Mouse (Mus musculus) thymus, adult 2 months (tissue): ENCODE measurements around the gene Olfr871. TPM values are rescaled to one million over a fixed set of nuclear protein-coding genes. Genes with fewer than 3 reads are reported as not detected.
"Not testable (repeated sequence)": the region's sequence is repeated elsewhere in the genome, so short reads cannot be mapped to it uniquely, and the experiment has no call there.

Experiments
- DNase-seq: peaks from one replicate; pipeline ENCODE4 v3.0.0; 2021
- H3K27ac ChIP-seq: fragments of 200-500 bp; 2 replicates; pipeline ENCODE4 v1.5.1; 2012; ENCODE audit warnings: low read length, control low read depth; ENCODE audit not compliant: control insufficient read depth, insufficient read depth
- H3K27me3 ChIP-seq: fragments of 200-500 bp; 2 replicates; pipeline ENCODE4 v1.6.1; 2012; ENCODE audit warnings: mild to moderate bottlenecking, low read length, moderate library complexity, mixed read lengths; ENCODE audit not compliant: control insufficient read depth, insufficient read depth
- H3K36me3 ChIP-seq: fragments of 200-500 bp; 2 replicates; pipeline ENCODE4 v1.6.1; 2012; ENCODE audit warnings: mild to moderate bottlenecking, low read length, moderate library complexity; ENCODE audit not compliant: control insufficient read depth, insufficient read depth
- H3K4me1 ChIP-seq: fragments of 200-500 bp; replicated peaks from 2 replicates; pipeline ENCODE4 v1.6.1; 2012; ENCODE audit warnings: low read length; ENCODE audit not compliant: control insufficient read depth, insufficient read depth
- H3K4me3 ChIP-seq: fragments of 200-500 bp; 2 replicates; pipeline ENCODE4 v1.5.1; 2012; ENCODE audit warnings: mild to moderate bottlenecking, low read length, control low read depth, moderate library complexity; ENCODE audit not compliant: control insufficient read depth, insufficient read depth
- CTCF ChIP-seq: fragments of 200-500 bp; IDR thresholded peaks from 2 replicates; pipeline ENCODE4 v1.5.1; 2012; ENCODE audit warnings: mild to moderate bottlenecking, control low read depth, low read length, moderate library complexity, borderline replicate concordance; ENCODE audit not compliant: control insufficient read depth, poor library complexity, insufficient read depth; ENCODE audit errors: extremely low read depth
- POLR2A ChIP-seq: fragments of 200-500 bp; IDR thresholded peaks from 2 replicates; pipeline ENCODE4 v1.6.1; 2012; ENCODE audit warnings: mild to moderate bottlenecking, low read length, control low read depth, moderate library complexity; ENCODE audit not compliant: control insufficient read depth, poor library complexity, insufficient read depth; ENCODE audit errors: extremely low read depth
- WGBS: fragments of 180-500 bp; shearing (Covaris S2); methylation state at CpG from one replicate; pipeline ENCODE4 v1.1.7; 2018; 5-methylcytosine and 5-hydroxymethylcytosine counted together
- polyA plus RNA-seq: library from polyadenylated mRNA; depleted of rRNA; stranded (reverse); fragments of >200 nt; gene quantifications from 2 replicates; pipeline ENCODE4 v1.2.3, GENCODE M21; 2012; rRNA removed

Gene Olfr871
- not detected in 2 replicates for polyA plus RNA-seq

DNA sequence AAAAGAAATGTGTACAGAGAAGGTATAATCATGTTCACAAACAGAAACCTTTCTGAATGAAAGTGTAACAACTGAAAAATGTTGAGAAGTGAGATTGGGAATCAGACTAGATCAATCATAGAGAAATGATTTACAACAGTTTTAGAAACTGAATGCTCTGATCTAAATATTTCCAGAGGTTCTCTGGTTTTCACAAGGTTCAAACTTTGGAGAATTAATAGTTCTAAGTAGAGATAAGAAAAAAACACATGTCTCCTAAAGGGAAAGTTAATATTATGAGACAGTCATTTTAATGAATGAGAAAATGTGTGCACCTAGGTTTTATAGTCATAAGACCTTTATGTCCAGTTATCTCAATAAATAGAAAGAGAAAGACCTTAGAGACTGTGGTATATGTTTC lies at the start of gene Olfr871:
Olfr871 (plus strand) TSS at position 301 of the 400 bp plus-strand sequence.
- no peak within 1 kb of the TSS for H3K4me3 ChIP-seq

DNA sequence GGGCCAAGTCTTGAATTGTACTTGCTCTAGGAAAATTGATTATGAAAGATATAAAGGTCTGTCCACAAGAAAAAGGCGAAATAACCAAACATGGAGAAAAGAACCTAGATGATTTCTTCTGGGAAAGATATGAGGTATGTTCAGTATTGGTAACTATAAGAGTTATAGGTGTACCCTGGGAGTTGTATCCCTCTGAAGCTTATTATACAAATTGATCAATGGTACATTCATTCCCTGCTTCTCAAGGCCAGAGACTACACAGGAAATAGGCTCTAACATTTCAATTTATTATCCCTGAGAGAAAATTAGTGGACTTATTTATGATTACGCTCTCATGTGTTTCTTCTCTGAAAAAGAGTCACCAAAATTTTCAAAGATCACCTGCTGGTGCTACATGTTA lies 38.0 kb upstream of the Olfr871 start, which contains the start of gene Olfr870:
Olfr870 (minus strand) TSS at position 101 of the 400 bp plus-strand sequence.
- H3K36me3 ChIP-seq, result no peaks in the 10 kb centered on the region
- H3K27ac ChIP-seq, result no peak within 1 kb of the TSS
- DNase-seq, result no peak
- H3K4me3 ChIP-seq, result no peak within 1 kb of the TSS
- H3K27me3 ChIP-seq, result no peaks in the 10 kb centered on the region
- TF ChIP-seq POLR2A, result no peak
- no peak for TF ChIP-seq CTCF
- WGBS, result 83% methylated on average over 2 of the region's 2 CpGs
- H3K4me1 ChIP-seq, result no peaks in the 10 kb centered on the region

More for the DNA sequence above, at the start of gene Olfr871:
- no peaks in the 10 kb centered on the region for H3K4me1 ChIP-seq
- H3K27ac ChIP-seq, result no peak within 1 kb of the TSS
- no peaks in the 10 kb centered on the region for H3K36me3 ChIP-seq
- DNase-seq, result no peak
- H3K27me3 ChIP-seq, result no peaks in the 10 kb centered on the region
- no peak for TF ChIP-seq POLR2A
- no peak for TF ChIP-seq CTCF

DNA sequence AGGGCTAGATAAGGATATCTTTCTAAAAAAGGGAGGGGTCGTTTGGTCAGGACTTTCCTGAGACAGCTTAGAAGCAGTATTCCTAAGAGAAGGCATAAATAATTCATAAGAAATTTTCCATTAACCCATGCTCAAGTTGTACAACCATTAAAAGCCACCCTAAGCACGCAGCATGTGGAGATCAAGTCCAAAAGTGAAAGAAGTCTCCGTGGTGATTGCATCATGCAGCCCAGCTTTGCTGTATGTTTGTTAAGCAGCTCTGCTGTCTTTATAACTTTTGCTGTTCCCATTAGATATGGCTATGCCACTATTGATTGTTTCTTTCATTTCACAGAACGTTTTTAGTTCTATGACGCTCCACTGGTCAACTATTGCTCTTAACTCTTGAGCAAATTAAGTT lies 32.5 kb upstream of the Olfr871 start:
- Histone ChIP-seq H3K27me3 (no peaks in the 10 kb centered on the region), H3K4me3 (no peak overlapping the region), H3K4me1 (no peaks in the 10 kb centered on the region), H3K27ac (no peak overlapping the region), H3K36me3 (no peaks in the 10 kb centered on the region)
- WGBS, result 72% methylated on average over 5 of the region's 5 CpGs
- TF ChIP-seq POLR2A, result no peak
- TF ChIP-seq CTCF, result no peak
- DNase-seq, result no peak

DNA sequence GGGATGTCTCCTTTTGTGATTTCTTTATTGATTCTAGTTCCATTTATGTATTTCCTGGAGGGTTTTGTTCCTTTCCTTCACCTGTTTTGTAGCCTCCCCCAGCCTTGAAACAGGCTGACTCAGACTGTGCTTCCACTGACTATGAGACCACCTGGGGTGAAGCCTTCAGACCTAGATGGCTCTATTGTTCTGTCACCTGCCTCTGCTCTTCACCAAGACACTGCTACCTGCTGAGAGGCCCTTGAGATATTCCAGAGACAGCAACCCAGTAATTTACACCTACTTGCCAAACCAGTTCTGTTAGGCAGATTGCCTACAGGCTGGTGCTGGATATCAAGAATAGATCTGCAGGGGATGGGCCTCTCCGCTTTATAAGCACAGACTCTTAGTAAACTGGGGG lies 9.9 kb upstream of the Olfr871 start:
- no peak for DNase-seq
- no peak overlapping the region for H3K4me3 ChIP-seq
- no peaks in the 10 kb centered on the region for H3K27me3 ChIP-seq
- no peaks in the 10 kb centered on the region for H3K36me3 ChIP-seq
- no peaks in the 10 kb centered on the region for H3K4me1 ChIP-seq
- no peak overlapping the region for H3K27ac ChIP-seq
- TF ChIP-seq CTCF (no peak), POLR2A (no peak)
- 86% methylated on average over 1 of the region's 1 CpGs for WGBS

DNA sequence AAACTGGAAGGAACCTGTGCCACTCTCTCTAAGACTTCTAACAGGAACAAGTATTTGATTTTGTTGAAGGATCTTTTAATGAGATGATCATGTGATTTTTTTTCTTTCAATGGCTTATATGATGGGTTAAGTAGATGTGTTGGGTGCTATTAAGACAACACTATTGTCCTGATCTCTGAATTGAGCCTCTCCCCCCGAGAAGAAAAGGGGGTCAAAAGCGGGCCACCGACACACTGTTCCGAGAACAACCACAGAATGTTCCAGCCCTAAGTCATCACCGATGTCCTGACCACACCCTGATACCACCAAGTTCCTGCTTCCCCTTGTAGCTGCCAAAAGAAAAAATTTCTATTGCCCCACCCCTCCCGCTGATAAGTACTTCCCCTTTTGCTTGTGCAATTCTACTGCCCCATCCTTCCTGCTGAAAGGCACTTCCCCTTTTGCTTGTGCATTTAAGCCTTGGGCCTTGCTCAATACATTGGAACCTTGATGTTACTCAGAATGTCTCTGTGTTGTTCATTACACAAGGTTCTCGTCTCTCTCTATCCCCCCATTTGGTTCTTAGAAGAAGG lies 8.5 kb upstream of the Olfr871 start:
- not testable (repeated sequence) for H3K27ac ChIP-seq, H3K4me3 ChIP-seq, DNase-seq, H3K36me3 ChIP-seq, H3K4me1 ChIP-seq, H3K27me3 ChIP-seq
- WGBS, result 75% methylated on average over 7 of the region's 7 CpGs

DNA sequence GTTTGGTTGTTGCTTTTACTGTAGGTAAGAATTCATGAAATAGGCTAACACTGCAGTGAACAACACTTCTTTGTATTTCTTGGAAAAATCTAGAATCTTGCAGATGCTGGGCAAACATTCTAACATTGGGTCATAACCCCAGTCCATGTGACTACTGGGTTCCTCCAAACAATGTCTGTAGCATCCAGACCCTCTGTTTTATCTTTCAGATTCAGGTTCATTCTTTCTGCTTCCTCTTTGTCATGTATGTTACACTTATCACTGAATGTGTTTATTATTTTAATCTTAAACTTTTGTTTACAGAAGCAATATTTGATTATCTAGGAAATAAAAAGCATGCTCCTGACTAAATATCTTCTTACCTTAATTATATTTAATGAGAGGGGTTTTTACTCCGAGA lies 1.2 kb upstream of the Olfr871 start:
- WGBS, result 51% methylated on average over 1 of the region's 1 CpGs
- no peaks in the 10 kb centered on the region for H3K4me1 ChIP-seq
- no peak for DNase-seq
- no peak overlapping the region for H3K4me3 ChIP-seq
- H3K27me3 ChIP-seq, result no peaks in the 10 kb centered on the region
- H3K36me3 ChIP-seq, result no peaks in the 10 kb centered on the region
- H3K27ac ChIP-seq, result no peak overlapping the region
- TF ChIP-seq CTCF (no peak), POLR2A (no peak)

DNA sequence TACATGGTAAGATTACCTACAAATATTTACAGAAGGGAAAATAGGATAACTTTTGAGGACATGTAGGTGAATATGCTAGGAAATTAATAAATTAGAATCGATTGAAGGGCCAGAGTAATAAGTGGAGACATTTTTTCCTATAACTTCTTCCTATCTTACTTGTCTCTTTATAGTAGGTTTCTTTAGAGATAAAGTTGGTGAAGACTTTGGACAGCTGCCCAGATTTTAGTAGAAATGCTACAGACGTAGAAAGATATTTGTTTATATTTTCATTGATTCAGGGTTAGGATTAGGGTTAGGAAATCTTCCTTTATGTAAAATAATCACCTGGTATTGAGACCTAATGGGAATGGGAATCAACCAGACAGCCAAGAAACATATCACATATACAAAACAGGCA lies 530 bp upstream of the Olfr871 start:
- no peak for DNase-seq
- WGBS, result 78% methylated on average over 2 of the region's 2 CpGs
- no peak overlapping the region for H3K4me3 ChIP-seq
- no peak for TF ChIP-seq CTCF
- no peak for TF ChIP-seq POLR2A
- no peak overlapping the region for H3K27ac ChIP-seq
- H3K27me3 ChIP-seq, result no peaks in the 10 kb centered on the region
- no peaks in the 10 kb centered on the region for H3K36me3 ChIP-seq
- H3K4me1 ChIP-seq, result no peaks in the 10 kb centered on the region
